Mouse (Mus musculus) heart, embryonic 10.5 days (tissue): ENCODE results near the gene Gm5728. TPM values are rescaled to one million over a fixed set of nuclear protein-coding genes. Genes with fewer than 3 reads are reported as not detected.
"Not testable (repeated sequence)": the region's sequence is repeated elsewhere in the genome, so short reads cannot be mapped to it uniquely, and the experiment has no call there.

Experiments
- DNase-seq: peaks from one replicate; pipeline ENCODE4 v3.0.0-alpha.2; 2017; ENCODE audit warnings: low spot score
- H3K27ac ChIP-seq: fragments of 300-500 bp; sonication (generic); 2 replicates; pipeline ENCODE4 v1.5.1; 2016; ENCODE audit warnings: mild to moderate bottlenecking
- H3K27me3 ChIP-seq: fragments of 300-500 bp; sonication (generic); 2 replicates; pipeline ENCODE4 v1.6.1; 2016; ENCODE audit warnings: mild to moderate bottlenecking; ENCODE audit not compliant: poor library complexity, insufficient read depth, severe bottlenecking
- H3K36me3 ChIP-seq: fragments of 300-500 bp; sonication (generic); 2 replicates; pipeline ENCODE4 v1.6.1; 2016; ENCODE audit warnings: mild to moderate bottlenecking, moderate library complexity
- H3K4me1 ChIP-seq: fragments of 300-500 bp; sonication (generic); 2 replicates; pipeline ENCODE4 v1.6.1; 2016; ENCODE audit warnings: mild to moderate bottlenecking
- H3K4me3 ChIP-seq: fragments of 300-500 bp; sonication (generic); 2 replicates; pipeline ENCODE4 v1.5.1; 2016; ENCODE audit warnings: mild to moderate bottlenecking, moderate library complexity
- H3K9me3 ChIP-seq: fragments of 300-500 bp; sonication (generic); 2 replicates; pipeline ENCODE4 v1.6.1; 2016; ENCODE audit warnings: mild to moderate bottlenecking, moderate library complexity
- WGBS: fragments of 180-500 bp; shearing (Covaris S2); methylation state at CpG from one replicate; pipeline ENCODE4 v1.1.7; 2016; 5-methylcytosine and 5-hydroxymethylcytosine counted together
- polyA plus RNA-seq: library from polyadenylated mRNA; unstranded; fragments of >200 nt; fragmentation: Nextera tagmentation; extraction: Ambion mirVana; gene quantifications from 2 replicates; pipeline ENCODE4 v1.2.1, GENCODE M21; 2016

The Gm5728 gene
- not detected in 2 replicates for polyA plus RNA-seq

DNA sequence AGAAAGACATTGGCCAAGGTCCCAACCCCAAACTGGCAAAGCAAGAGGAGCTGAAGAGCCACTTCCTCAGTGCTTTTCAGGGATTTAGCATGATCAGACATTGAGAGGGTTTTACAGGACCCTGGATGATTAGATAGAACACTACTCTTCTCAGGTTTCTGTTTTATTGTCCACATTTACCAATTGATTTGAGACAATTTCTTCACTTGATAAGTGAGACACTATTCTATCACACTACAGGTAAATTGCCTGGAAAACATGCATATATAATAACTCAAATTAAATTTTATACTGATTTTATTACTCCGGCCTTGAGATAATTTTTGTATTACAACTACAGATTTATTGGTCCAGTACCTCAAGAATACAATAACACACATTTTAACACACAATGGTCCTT, at the start of gene Gm5728:
TSS of gene Gm5728 (minus strand) at position 101 of the 400 bp plus-strand sequence.
- H3K36me3 ChIP-seq, H3K4me1 ChIP-seq, DNase-seq, H3K27ac ChIP-seq, H3K4me3 ChIP-seq, H3K27me3 ChIP-seq, H3K9me3 ChIP-seq: not testable (repeated sequence)
- WGBS = no CpG with 5 or more reads among the region's 1 CpGs

DNA sequence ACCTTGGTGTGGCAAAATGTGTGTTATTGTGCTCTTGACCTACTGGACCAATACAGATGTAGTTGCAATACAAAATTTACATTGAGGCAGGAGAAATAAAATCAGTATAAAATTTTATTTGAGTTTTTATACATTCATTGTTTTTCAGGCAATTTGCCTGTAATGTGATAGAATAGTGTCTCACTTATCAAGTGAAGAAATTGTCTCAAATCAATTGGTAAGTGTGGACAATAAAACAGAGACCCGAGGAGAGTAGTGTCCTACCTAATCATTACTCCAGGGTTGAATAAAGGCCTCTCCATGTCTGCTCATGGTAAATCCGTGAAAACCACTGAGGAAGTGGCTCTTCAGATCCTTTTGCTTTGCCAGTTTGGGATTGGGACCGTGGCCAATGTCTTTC, 42.4 kb upstream of the Gm5728 start, which contains the start of gene Vmn1r100:
TSS of gene Vmn1r100 (plus strand) at position 301 of the 400 bp plus-strand sequence.
- not testable (repeated sequence) for H3K4me1 ChIP-seq, DNase-seq, H3K9me3 ChIP-seq, H3K4me3 ChIP-seq, H3K27ac ChIP-seq, H3K27me3 ChIP-seq, H3K36me3 ChIP-seq
- WGBS = no CpG with 5 or more reads among the region's 3 CpGs

DNA sequence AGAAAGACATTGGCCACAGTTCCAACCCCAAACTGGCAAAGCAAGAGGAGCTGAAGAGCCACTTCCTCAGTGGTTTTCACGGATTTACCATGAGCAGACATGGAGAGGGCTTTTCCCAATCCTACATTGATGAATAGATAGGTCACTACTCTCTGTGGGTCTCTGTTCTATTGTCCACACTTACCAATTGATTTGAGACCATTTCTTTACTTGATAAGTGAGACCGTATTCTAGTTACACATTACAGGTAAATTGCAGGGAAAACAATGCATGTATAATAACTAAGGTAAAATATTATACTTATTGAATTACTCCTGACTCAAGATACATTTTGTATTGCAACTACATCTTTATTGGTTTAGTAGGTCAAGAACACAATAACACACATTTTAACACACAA, 41.2 kb downstream of the Gm5728 start, which contains the start of gene Gm4133:
TSS of gene Gm4133 (minus strand) at position 101 of the 400 bp plus-strand sequence.
- not testable (repeated sequence) for H3K9me3 ChIP-seq, H3K4me1 ChIP-seq, H3K27me3 ChIP-seq, H3K4me3 ChIP-seq, H3K36me3 ChIP-seq, DNase-seq, H3K27ac ChIP-seq
- no CpG with 5 or more reads among the region's 2 CpGs for WGBS

Other genes starting within 250 kb of the Gm5728 start
- gene Vmn1r93, start 236.3 kb downstream of the Gm5728 start, polyA plus RNA-seq = not detected in 2 replicates
- gene Vmn1r94, start 207.0 kb downstream of the Gm5728 start, polyA plus RNA-seq = not detected in 2 replicates
- not detected in 2 replicates for gene Vmn1r95, start 181.7 kb downstream of the Gm5728 start, polyA plus RNA-seq
- not detected in 2 replicates for gene Gm6164, start 169.8 kb downstream of the Gm5728 start, polyA plus RNA-seq
- not detected in 2 replicates for gene Gm4498, start 141.6 kb downstream of the Gm5728 start, polyA plus RNA-seq
- gene Gm5890, start 112.6 kb downstream of the Gm5728 start, polyA plus RNA-seq = not detected in 2 replicates
- not detected in 2 replicates for gene Gm4133, start 41.3 kb downstream of the Gm5728 start, polyA plus RNA-seq
- gene Vmn1r100, start 42.5 kb upstream of the Gm5728 start, polyA plus RNA-seq = not detected in 2 replicates
- not detected in 2 replicates for gene Vmn1r101, start 67.2 kb upstream of the Gm5728 start, polyA plus RNA-seq
- not detected in 2 replicates for gene Gm10670, start 99.5 kb upstream of the Gm5728 start, polyA plus RNA-seq
- not detected in 2 replicates for gene Vmn1r103, start 135.1 kb upstream of the Gm5728 start, polyA plus RNA-seq
- not detected in 2 replicates for gene Vmn1r104, start 158.4 kb upstream of the Gm5728 start, polyA plus RNA-seq
- not detected in 2 replicates for gene Gm5726, start 170.3 kb upstream of the Gm5728 start, polyA plus RNA-seq
- not detected in 2 replicates for gene Gm4141, start 200.8 kb upstream of the Gm5728 start, polyA plus RNA-seq
- not detected in 2 replicates for gene Gm4513, start 223.6 kb upstream of the Gm5728 start, polyA plus RNA-seq